Mouse (Mus musculus) heart, embryonic 10.5 days (tissue): ENCODE results near the gene Sorbs1. TPM values are rescaled to one million over a fixed set of nuclear protein-coding genes. Genes with fewer than 3 reads are reported as not detected.

Source experiments
- DNase-seq: peaks from one replicate; pipeline ENCODE4 v3.0.0-alpha.2; 2017; ENCODE audit warnings: low spot score
- H3K27ac ChIP-seq: fragments of 300-500 bp; sonication (generic); 2 replicates; pipeline ENCODE4 v1.5.1; 2016; ENCODE audit warnings: mild to moderate bottlenecking
- H3K27me3 ChIP-seq: fragments of 300-500 bp; sonication (generic); 2 replicates; pipeline ENCODE4 v1.6.1; 2016; ENCODE audit warnings: mild to moderate bottlenecking; ENCODE audit not compliant: poor library complexity, insufficient read depth, severe bottlenecking
- H3K36me3 ChIP-seq: fragments of 300-500 bp; sonication (generic); 2 replicates; pipeline ENCODE4 v1.6.1; 2016; ENCODE audit warnings: mild to moderate bottlenecking, moderate library complexity
- H3K4me1 ChIP-seq: fragments of 300-500 bp; sonication (generic); 2 replicates; pipeline ENCODE4 v1.6.1; 2016; ENCODE audit warnings: mild to moderate bottlenecking
- H3K4me3 ChIP-seq: fragments of 300-500 bp; sonication (generic); 2 replicates; pipeline ENCODE4 v1.5.1; 2016; ENCODE audit warnings: mild to moderate bottlenecking, moderate library complexity
- H3K9me3 ChIP-seq: fragments of 300-500 bp; sonication (generic); 2 replicates; pipeline ENCODE4 v1.6.1; 2016; ENCODE audit warnings: mild to moderate bottlenecking, moderate library complexity
- WGBS: fragments of 180-500 bp; shearing (Covaris S2); methylation state at CpG from one replicate; pipeline ENCODE4 v1.1.7; 2016; 5-methylcytosine and 5-hydroxymethylcytosine counted together
- polyA plus RNA-seq: library from polyadenylated mRNA; unstranded; fragments of >200 nt; fragmentation: Nextera tagmentation; extraction: Ambion mirVana; gene quantifications from 2 replicates; pipeline ENCODE4 v1.2.1, GENCODE M21; 2016

Sorbs1 gene
- polyA plus RNA-seq, 1 experiment from 2014 or later: 71.2 TPM

- Histone ChIP-seq H3K4me3 (no peak overlapping the region), H3K27ac (no peak overlapping the region), H3K4me1 (peaks cover 4% of the 10 kb centered on the region; the same call in 1 of the 2 replicates), H3K9me3 (no peaks in the 10 kb centered on the region), H3K27me3 (no peaks in the 10 kb centered on the region), H3K36me3 (peaks cover 51% of the 10 kb centered on the region)
- DNase-seq: no peak
- 92% methylated on average over 21 of the region's 21 CpGs for WGBS
Measured at GRCm38 (mm10) chr19:40326126-40326525, 187.5 kb downstream of the Sorbs1 start.

DNA sequence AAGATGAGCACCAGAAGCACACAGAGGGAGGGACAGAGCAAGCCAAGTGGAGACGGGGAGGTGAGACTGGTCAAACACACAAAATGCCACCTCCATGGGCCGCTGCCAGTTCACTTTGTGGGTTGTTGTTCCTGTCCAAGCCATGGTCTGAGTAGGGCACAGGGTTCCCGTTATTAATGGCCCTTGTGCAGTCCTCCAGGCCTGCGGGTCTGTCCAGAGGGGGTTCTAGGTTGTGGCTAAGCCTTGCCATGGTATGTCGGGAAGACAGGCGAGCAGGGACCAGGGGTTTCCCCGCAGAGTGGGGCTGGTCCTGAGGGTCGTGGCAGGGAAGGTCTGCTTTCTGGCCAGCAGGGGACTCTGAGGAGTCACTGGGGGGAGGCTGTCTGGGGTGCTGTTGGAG, 188.2 kb downstream of the Sorbs1 start:
- Histone ChIP-seq H3K27ac (no peak overlapping the region), H3K4me3 (no peak overlapping the region), H3K4me1 (peaks cover 4% of the 10 kb centered on the region; the same call in 1 of the 2 replicates), H3K9me3 (no peaks in the 10 kb centered on the region), H3K27me3 (no peaks in the 10 kb centered on the region), H3K36me3 (peaks cover 57% of the 10 kb centered on the region)
- no peak for DNase-seq
- WGBS: 78% methylated on average over 8 of the region's 8 CpGs

- H3K9me3 ChIP-seq: no peaks in the 10 kb centered on the region
- H3K4me3 ChIP-seq: no peak overlapping the region
- H3K27ac ChIP-seq: no peak overlapping the region
- H3K4me1 ChIP-seq: peaks cover 16% of the 10 kb centered on the region
- H3K36me3 ChIP-seq: peaks cover 61% of the 10 kb centered on the region
- DNase-seq: no peak
- no peaks in the 10 kb centered on the region for H3K27me3 ChIP-seq
- WGBS: 92% methylated on average over 3 of the region's 3 CpGs
Measured at GRCm38 (mm10) chr19:40322226-40322625, 191.4 kb downstream of the Sorbs1 start.

GRCm38 (mm10) chr19:40319199-40319598, 194.4 kb downstream of the Sorbs1 start:
- Histone ChIP-seq H3K27me3 (no peaks in the 10 kb centered on the region), H3K9me3 (no peaks in the 10 kb centered on the region), H3K4me3 (no peak overlapping the region), H3K4me1 (peaks cover 13% of the 10 kb centered on the region), H3K27ac (0 out of 2 replicates have a peak overlapping the region, but pooled peaks have one; percentile 43), H3K36me3 (peaks cover 41% of the 10 kb centered on the region)
- DNase-seq: no peak
- WGBS: 61% methylated on average over 3 of the region's 3 CpGs

- 7% methylated on average over 6 of the region's 6 CpGs for WGBS
- Histone ChIP-seq H3K27me3 (no peaks in the 10 kb centered on the region), H3K36me3 (peaks cover 40% of the 10 kb centered on the region), H3K4me1 (peaks cover 13% of the 10 kb centered on the region), H3K27ac (peak overlapping the region; percentile 43; the same call in 1 of the 2 replicates), H3K4me3 (no peak overlapping the region), H3K9me3 (no peaks in the 10 kb centered on the region)
- no peak for DNase-seq
Measured at GRCm38 (mm10) chr19:40318511-40318910, 195.1 kb downstream of the Sorbs1 start.

DNA sequence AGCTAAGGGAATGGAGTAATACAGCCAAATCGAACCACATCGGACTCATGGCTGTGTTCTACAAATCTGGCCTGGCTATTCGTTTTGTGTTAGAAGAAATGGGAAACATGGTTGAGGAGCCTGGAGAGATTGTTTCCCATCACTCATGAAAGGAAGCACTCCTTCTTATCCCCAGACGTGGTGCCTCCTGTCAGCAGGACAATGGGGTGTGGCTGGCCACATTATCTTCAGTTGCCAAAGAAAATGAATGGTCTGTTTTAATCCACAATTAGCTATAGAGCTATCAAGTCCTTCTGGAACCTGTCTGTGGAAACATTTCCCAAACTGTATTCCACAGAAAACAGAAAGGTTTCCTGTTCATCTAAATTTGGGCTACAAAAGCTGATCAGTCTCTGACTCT, 196.6 kb downstream of the Sorbs1 start:
- 53% methylated on average over 4 of the region's 4 CpGs for WGBS
- Histone ChIP-seq H3K4me1 (peaks cover 13% of the 10 kb centered on the region), H3K27me3 (no peaks in the 10 kb centered on the region), H3K4me3 (no peak overlapping the region), H3K36me3 (peaks cover 43% of the 10 kb centered on the region), H3K9me3 (no peaks in the 10 kb centered on the region), H3K27ac (no peak overlapping the region)
- no peak for DNase-seq

- DNase-seq: no peak
- Histone ChIP-seq H3K9me3 (no peaks in the 10 kb centered on the region), H3K27me3 (no peaks in the 10 kb centered on the region), H3K36me3 (peaks cover 50% of the 10 kb centered on the region), H3K4me3 (no peak overlapping the region), H3K27ac (no peak overlapping the region), H3K4me1 (peaks cover 12% of the 10 kb centered on the region)
- WGBS: 87% methylated on average over 11 of the region's 11 CpGs
Measured at GRCm38 (mm10) chr19:40314252-40314651, 199.3 kb downstream of the Sorbs1 start.

- Histone ChIP-seq H3K27me3 (no peaks in the 10 kb centered on the region), H3K36me3 (peaks cover 56% of the 10 kb centered on the region), H3K4me1 (peaks cover 13% of the 10 kb centered on the region), H3K9me3 (no peaks in the 10 kb centered on the region), H3K4me3 (no peak overlapping the region), H3K27ac (no peak overlapping the region)
- 90% methylated on average over 8 of the region's 8 CpGs for WGBS
- no peak for DNase-seq
Measured at GRCm38 (mm10) chr19:40311631-40312030, 201.9 kb downstream of the Sorbs1 start.

DNA sequence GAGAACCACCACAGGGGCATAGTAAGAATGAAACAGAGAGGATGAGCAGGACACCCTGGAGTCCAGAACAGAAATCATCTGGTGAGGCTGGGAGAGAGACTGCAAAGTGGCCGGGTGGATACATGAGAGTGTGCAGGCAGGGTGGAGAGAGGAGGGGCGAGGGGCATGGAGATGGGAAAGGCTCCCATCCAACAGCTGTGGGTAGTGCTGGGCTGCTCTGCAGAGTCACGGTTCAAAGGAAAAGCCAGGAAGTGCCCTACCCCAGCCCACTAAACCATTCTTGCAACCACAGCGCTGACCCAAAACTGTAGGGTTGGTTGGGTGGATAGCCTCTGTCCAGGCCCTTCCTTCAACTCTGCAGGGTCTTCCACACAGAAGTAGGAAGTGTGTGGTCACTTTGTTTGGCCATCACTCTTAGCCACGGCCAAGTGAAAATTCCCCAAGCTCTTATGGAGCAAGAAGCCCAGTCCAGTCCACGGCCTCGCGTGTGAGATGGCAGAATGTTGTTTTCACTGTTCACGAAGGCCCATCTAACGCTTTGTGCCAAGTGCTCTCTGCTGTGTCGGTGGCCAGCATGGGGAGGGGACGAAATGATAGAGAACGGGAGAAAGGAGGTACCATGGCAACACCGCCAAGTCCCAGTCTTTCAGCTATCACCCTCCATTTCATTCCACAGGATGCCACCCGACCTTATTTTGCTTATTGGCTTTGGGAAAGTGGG, 203.0 kb downstream of the Sorbs1 start:
- WGBS: 84% methylated on average over 15 of the region's 15 CpGs
- no peak for DNase-seq
- H3K4me1 ChIP-seq: peaks cover 15% of the 10 kb centered on the region
- H3K27me3 ChIP-seq: no peaks in the 10 kb centered on the region
- H3K9me3 ChIP-seq: no peaks in the 10 kb centered on the region
- no peak overlapping the region for H3K4me3 ChIP-seq
- peaks cover 53% of the 10 kb centered on the region for H3K36me3 ChIP-seq
- H3K27ac ChIP-seq: no peak overlapping the region

DNA sequence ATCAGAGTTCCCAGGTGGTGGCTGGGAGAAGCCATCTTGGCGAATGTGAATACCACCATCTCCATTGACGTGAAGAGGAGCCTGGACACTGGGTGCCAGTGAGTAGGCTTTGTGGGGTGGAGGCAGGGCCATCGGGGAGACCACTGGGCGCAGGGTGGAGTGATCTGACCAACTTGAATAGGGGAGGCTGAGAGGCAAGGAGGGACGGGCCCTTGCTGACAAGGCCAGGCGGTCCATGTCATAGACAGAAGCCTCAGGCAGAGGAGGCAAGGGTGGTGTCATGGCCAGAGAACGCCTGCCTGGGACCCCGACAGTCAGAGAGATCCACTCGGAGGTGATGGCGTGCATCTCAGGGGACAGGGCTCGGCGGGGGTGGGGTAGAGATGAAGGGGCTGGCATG, 203.7 kb downstream of the Sorbs1 start:
- H3K9me3 ChIP-seq: no peaks in the 10 kb centered on the region
- H3K4me3 ChIP-seq: no peak overlapping the region
- no peak for DNase-seq
- no peak overlapping the region for H3K27ac ChIP-seq
- peaks cover 17% of the 10 kb centered on the region for H3K4me1 ChIP-seq
- peaks cover 53% of the 10 kb centered on the region for H3K36me3 ChIP-seq
- 91% methylated on average over 12 of the region's 12 CpGs for WGBS
- H3K27me3 ChIP-seq: no peaks in the 10 kb centered on the region

GRCm38 (mm10) chr19:40307550-40307949, 206.0 kb downstream of the Sorbs1 start:
- Histone ChIP-seq H3K4me1 (peaks cover 37% of the 10 kb centered on the region), H3K36me3 (peaks cover 35% of the 10 kb centered on the region), H3K27me3 (no peaks in the 10 kb centered on the region), H3K4me3 (no peak overlapping the region), H3K27ac (0 out of 2 replicates have a peak overlapping the region, but pooled peaks have one; percentile 37), H3K9me3 (no peaks in the 10 kb centered on the region)
- 69% methylated on average over 7 of the region's 7 CpGs for WGBS
- DNase-seq: no peak

DNA sequence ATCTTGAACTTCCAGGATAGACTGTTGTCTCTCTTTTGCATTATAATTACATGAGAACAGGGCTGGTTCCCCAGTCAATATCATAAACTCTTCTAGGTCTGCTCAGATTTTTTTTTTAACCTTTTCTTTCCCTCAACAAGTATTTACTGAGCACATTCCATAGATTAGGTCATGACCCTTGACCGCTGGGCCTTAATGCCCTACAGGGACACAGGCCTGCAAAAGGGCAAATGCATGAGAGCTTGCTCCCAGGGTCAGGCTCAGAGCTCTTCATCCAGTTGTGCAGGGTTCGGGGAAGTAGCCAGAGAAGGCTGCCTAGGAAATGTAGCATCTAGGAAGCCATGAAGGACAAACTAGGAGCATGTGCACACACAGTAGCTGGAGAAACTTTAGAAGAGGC, 206.9 kb downstream of the Sorbs1 start:
- Histone ChIP-seq H3K27ac (peak overlapping the region; percentile 37; the same call in 1 of the 2 replicates), H3K27me3 (no peaks in the 10 kb centered on the region), H3K9me3 (no peaks in the 10 kb centered on the region), H3K4me3 (no peak overlapping the region), H3K4me1 (peaks cover 43% of the 10 kb centered on the region), H3K36me3 (peaks cover 29% of the 10 kb centered on the region)
- 60% methylated on average over 2 of the region's 2 CpGs for WGBS
- no peak for DNase-seq

DNA sequence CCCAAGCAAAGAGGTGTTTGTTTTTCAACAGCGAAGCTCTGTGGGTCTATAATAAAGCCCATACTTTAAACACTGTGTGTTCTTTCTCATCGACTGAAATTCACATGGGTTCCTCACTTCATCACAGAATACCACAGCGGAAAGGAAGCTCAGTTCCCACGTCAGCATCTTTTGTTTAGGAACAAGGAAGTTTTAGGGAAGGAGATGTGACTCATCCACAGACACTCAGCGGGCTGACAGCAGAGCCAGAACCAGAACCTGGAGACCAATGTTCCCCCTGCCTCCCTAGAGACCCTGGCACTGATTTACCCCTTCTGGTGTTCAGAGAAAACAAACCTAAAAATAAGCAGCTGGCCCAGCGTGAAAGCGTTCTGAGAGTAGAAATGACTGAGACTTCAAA, 208.1 kb downstream of the Sorbs1 start:
- 72% methylated on average over 7 of the region's 7 CpGs for WGBS
- Histone ChIP-seq H3K27ac (no peak overlapping the region), H3K36me3 (peaks cover 20% of the 10 kb centered on the region), H3K9me3 (no peaks in the 10 kb centered on the region), H3K27me3 (no peaks in the 10 kb centered on the region), H3K4me1 (peaks cover 49% of the 10 kb centered on the region), H3K4me3 (no peak overlapping the region)
- no peak for DNase-seq
